Mouse (Mus musculus): ENCODE results near the gene Hectd4. TPM values are rescaled to one million over a fixed set of nuclear protein-coding genes. Genes with fewer than 3 reads are reported as not detected.

The Hectd4 gene
- polyA plus RNA-seq, 1 experiment from 2014 or later = 20.1 TPM

GRCm38 (mm10) chr5:121339507-121340230, 119.7 kb downstream of the Hectd4 start:
- Histone ChIP-seq H3K4me1 (replicated peaks; ENCODE audit: control insufficient read depth, insufficient read depth, low read length) (no peaks in the 10 kb centered on the region), H3K36me3 (ENCODE audit: control insufficient read depth, insufficient read depth) (peaks cover 57% of the 10 kb centered on the region), H3K9me3 (ENCODE audit: control insufficient read depth, low read length) (no peaks in the 10 kb centered on the region), H3K27me3 (replicated peaks; ENCODE audit: control insufficient read depth, insufficient read depth, low read length) (no peaks in the 10 kb centered on the region), H3K27ac (ENCODE audit: low read length) (no peak overlapping the region), H3K4me3 (replicated peaks; ENCODE audit: low read length) (no peak overlapping the region), H3K4me2 (ENCODE audit: low read length) (no peak overlapping the region), H3K9ac (replicated peaks; ENCODE audit: low read depth, low read length) (no peak overlapping the region)
- no peak for ATAC-seq
- WGBS = 88% methylated on average over 7 of the region's 7 CpGs

- H3K36me3 ChIP-seq (ENCODE audit: control insufficient read depth, insufficient read depth) = peaks cover 60% of the 10 kb centered on the region
- no peak overlapping the region for H3K4me2 ChIP-seq (ENCODE audit: low read length)
- no peaks in the 10 kb centered on the region for H3K4me1 ChIP-seq (replicated peaks; ENCODE audit: control insufficient read depth, insufficient read depth, low read length)
- H3K4me3 ChIP-seq (replicated peaks; ENCODE audit: low read length) = no peak overlapping the region
- WGBS = 73% methylated on average over 7 of the region's 7 CpGs
- no peaks in the 10 kb centered on the region for H3K27me3 ChIP-seq (replicated peaks; ENCODE audit: control insufficient read depth, insufficient read depth, low read length)
- no peak overlapping the region for H3K9ac ChIP-seq (replicated peaks; ENCODE audit: low read depth, low read length)
- no peak overlapping the region for H3K27ac ChIP-seq (ENCODE audit: low read length)
- H3K9me3 ChIP-seq (ENCODE audit: control insufficient read depth, low read length) = no peaks in the 10 kb centered on the region
- no peak for ATAC-seq
These were observed 121.0 kb downstream of the Hectd4 start for GRCm38 (mm10) chr5:121340965-121341473.

GRCm38 (mm10) chr5:121342490-121342889, 122.5 kb downstream of the Hectd4 start:
- Histone ChIP-seq H3K9me3 (ENCODE audit: control insufficient read depth, low read length) (no peaks in the 10 kb centered on the region), H3K36me3 (ENCODE audit: control insufficient read depth, insufficient read depth) (peaks cover 53% of the 10 kb centered on the region), H3K4me1 (replicated peaks; ENCODE audit: control insufficient read depth, insufficient read depth, low read length) (no peaks in the 10 kb centered on the region), H3K4me3 (replicated peaks; ENCODE audit: low read length) (no peak overlapping the region), H3K27ac (ENCODE audit: low read length) (no peak overlapping the region), H3K9ac (replicated peaks; ENCODE audit: low read depth, low read length) (no peak overlapping the region), H3K4me2 (ENCODE audit: low read length) (no peak overlapping the region), H3K27me3 (replicated peaks; ENCODE audit: control insufficient read depth, insufficient read depth, low read length) (no peaks in the 10 kb centered on the region)
- WGBS = 89% methylated on average over 11 of the region's 11 CpGs
- no peak for ATAC-seq

GRCm38 (mm10) chr5:121343997-121344396, 124.0 kb downstream of the Hectd4 start:
- Histone ChIP-seq H3K36me3 (ENCODE audit: control insufficient read depth, insufficient read depth) (peaks cover 53% of the 10 kb centered on the region), H3K4me2 (ENCODE audit: low read length) (no peak overlapping the region), H3K27me3 (replicated peaks; ENCODE audit: control insufficient read depth, insufficient read depth, low read length) (no peaks in the 10 kb centered on the region), H3K9ac (replicated peaks; ENCODE audit: low read depth, low read length) (no peak overlapping the region), H3K4me3 (replicated peaks; ENCODE audit: low read length) (no peak overlapping the region), H3K4me1 (replicated peaks; ENCODE audit: control insufficient read depth, insufficient read depth, low read length) (no peaks in the 10 kb centered on the region), H3K9me3 (ENCODE audit: control insufficient read depth, low read length) (no peaks in the 10 kb centered on the region), H3K27ac (ENCODE audit: low read length) (no peak overlapping the region)
- no peak for ATAC-seq
- 98% methylated on average over 8 of the region's 8 CpGs for WGBS

GRCm38 (mm10) chr5:121359229-121359628, 139.2 kb downstream of the Hectd4 start:
- H3K9me3 ChIP-seq (ENCODE audit: control insufficient read depth, low read length) = no peaks in the 10 kb centered on the region
- no peak overlapping the region for H3K27ac ChIP-seq (ENCODE audit: low read length)
- no peaks in the 10 kb centered on the region for H3K27me3 ChIP-seq (replicated peaks; ENCODE audit: control insufficient read depth, insufficient read depth, low read length)
- H3K36me3 ChIP-seq (ENCODE audit: control insufficient read depth, insufficient read depth) = peaks cover 57% of the 10 kb centered on the region
- H3K4me1 ChIP-seq (replicated peaks; ENCODE audit: control insufficient read depth, insufficient read depth, low read length) = no peaks in the 10 kb centered on the region
- WGBS = 80% methylated on average over 9 of the region's 9 CpGs
- no peak overlapping the region for H3K4me3 ChIP-seq (replicated peaks; ENCODE audit: low read length)
- no peak overlapping the region for H3K9ac ChIP-seq (replicated peaks; ENCODE audit: low read depth, low read length)
- no peak overlapping the region for H3K4me2 ChIP-seq (ENCODE audit: low read length)
- no peak for ATAC-seq

- H3K9me3 ChIP-seq (ENCODE audit: control insufficient read depth, low read length) = no peaks in the 10 kb centered on the region
- H3K27ac ChIP-seq (ENCODE audit: low read length) = no peak overlapping the region
- H3K4me3 ChIP-seq (replicated peaks; ENCODE audit: low read length) = no peak overlapping the region
- H3K27me3 ChIP-seq (replicated peaks; ENCODE audit: control insufficient read depth, insufficient read depth, low read length) = no peaks in the 10 kb centered on the region
- H3K9ac ChIP-seq (replicated peaks; ENCODE audit: low read depth, low read length) = no peak overlapping the region
- 91% methylated on average over 5 of the region's 5 CpGs for WGBS
- H3K36me3 ChIP-seq (ENCODE audit: control insufficient read depth, insufficient read depth) = peaks cover 57% of the 10 kb centered on the region
- no peak for ATAC-seq
- H3K4me1 ChIP-seq (replicated peaks; ENCODE audit: control insufficient read depth, insufficient read depth, low read length) = no peaks in the 10 kb centered on the region
- H3K4me2 ChIP-seq (ENCODE audit: low read length) = no peak overlapping the region
These were observed 141.7 kb downstream of the Hectd4 start for GRCm38 (mm10) chr5:121361696-121362095.

- H3K4me3 ChIP-seq (replicated peaks; ENCODE audit: low read length) = no peak overlapping the region
- H3K36me3 ChIP-seq (ENCODE audit: control insufficient read depth, insufficient read depth) = peaks cover 59% of the 10 kb centered on the region
- no peak overlapping the region for H3K27ac ChIP-seq (ENCODE audit: low read length)
- H3K4me1 ChIP-seq (replicated peaks; ENCODE audit: control insufficient read depth, insufficient read depth, low read length) = no peaks in the 10 kb centered on the region
- H3K4me2 ChIP-seq (ENCODE audit: low read length) = no peak overlapping the region
- H3K9me3 ChIP-seq (ENCODE audit: control insufficient read depth, low read length) = no peaks in the 10 kb centered on the region
- WGBS = 89% methylated on average over 7 of the region's 7 CpGs
- no peak overlapping the region for H3K9ac ChIP-seq (replicated peaks; ENCODE audit: low read depth, low read length)
- no peak for ATAC-seq
- H3K27me3 ChIP-seq (replicated peaks; ENCODE audit: control insufficient read depth, insufficient read depth, low read length) = no peaks in the 10 kb centered on the region
These were observed 143.4 kb downstream of the Hectd4 start for GRCm38 (mm10) chr5:121363441-121363840.

- ATAC-seq = no peak
- Histone ChIP-seq H3K4me1 (replicated peaks; ENCODE audit: control insufficient read depth, insufficient read depth, low read length) (no peaks in the 10 kb centered on the region), H3K27me3 (replicated peaks; ENCODE audit: control insufficient read depth, insufficient read depth, low read length) (no peaks in the 10 kb centered on the region), H3K9me3 (ENCODE audit: control insufficient read depth, low read length) (no peaks in the 10 kb centered on the region), H3K36me3 (ENCODE audit: control insufficient read depth, insufficient read depth) (peaks cover 41% of the 10 kb centered on the region), H3K27ac (ENCODE audit: low read length) (no peak overlapping the region), H3K9ac (replicated peaks; ENCODE audit: low read depth, low read length) (no peak overlapping the region), H3K4me3 (replicated peaks; ENCODE audit: low read length) (no peak overlapping the region), H3K4me2 (ENCODE audit: low read length) (no peak overlapping the region)
- WGBS = 70% methylated on average over 16 of the region's 16 CpGs
These were observed 146.6 kb downstream of the Hectd4 start for GRCm38 (mm10) chr5:121366449-121367225.

GRCm38 (mm10) chr5:121367255-121367654, 147.2 kb downstream of the Hectd4 start:
- Histone ChIP-seq H3K4me2 (ENCODE audit: low read length) (no peak overlapping the region), H3K27me3 (replicated peaks; ENCODE audit: control insufficient read depth, insufficient read depth, low read length) (no peaks in the 10 kb centered on the region), H3K9ac (replicated peaks; ENCODE audit: low read depth, low read length) (no peak overlapping the region), H3K36me3 (ENCODE audit: control insufficient read depth, insufficient read depth) (peaks cover 36% of the 10 kb centered on the region), H3K4me1 (replicated peaks; ENCODE audit: control insufficient read depth, insufficient read depth, low read length) (no peaks in the 10 kb centered on the region), H3K4me3 (replicated peaks; ENCODE audit: low read length) (no peak overlapping the region), H3K27ac (ENCODE audit: low read length) (no peak overlapping the region), H3K9me3 (ENCODE audit: control insufficient read depth, low read length) (no peaks in the 10 kb centered on the region)
- 90% methylated on average over 4 of the region's 4 CpGs for WGBS
- no peak for ATAC-seq
